In genomic region chr10:122680387-122681084, GRCm38 (mm10) we compare ENCODE assay signal across 8 mouse cellular contexts. TPM values are rescaled to one million over a fixed set of nuclear protein-coding genes. Genes with fewer than 3 reads are reported as not detected.
DNase-seq lines count a peak whose midpoint lies in the region; ATAC-seq lines count a peak whose summit lies in the region.

No protein-coding gene starts in this region.

- peak; percentile 72 for DNase-seq in T-cell, adult 2 months (ENCODE audit: low spot score)
- DNase-seq in cerebellum, adult 9-11 months, result peak; percentile 83
- peak; percentile 58 to 60 for DNase-seq in frontal cortex, postnatal 14 days (ENCODE audit: low spot score in 2 of 2)
- peak; percentile 48 for DNase-seq in left cerebral cortex, adult 11 months (ENCODE audit: low spot score)
- peak; percentile 2 for DNase-seq in lung, postnatal 14 days
- peak; percentile 77 to 83 for DNase-seq in right cerebral cortex, postnatal 10 days (ENCODE audit: low spot score in 2 of 2)
- no peak for DNase-seq in adipocyte (ENCODE audit: low spot score)

- ATAC-seq in inflammation-experienced regulatory T-cells, adult 6 months, result peak; percentile 71

RNA-seq across cellular contexts. Expression of gene Ppm1h, which starts 2.0 kb away (rescaled TPM):
- 10 to 100 TPM; 37.7 to 55.1 (median 44.0) TPM for polyA plus RNA-seq in inflammation-experienced regulatory T-cells, adult 6 months (2017; shearing (Covaris generic))
